Mouse (Mus musculus): ENCODE results near the gene C2cd3.

DNA sequence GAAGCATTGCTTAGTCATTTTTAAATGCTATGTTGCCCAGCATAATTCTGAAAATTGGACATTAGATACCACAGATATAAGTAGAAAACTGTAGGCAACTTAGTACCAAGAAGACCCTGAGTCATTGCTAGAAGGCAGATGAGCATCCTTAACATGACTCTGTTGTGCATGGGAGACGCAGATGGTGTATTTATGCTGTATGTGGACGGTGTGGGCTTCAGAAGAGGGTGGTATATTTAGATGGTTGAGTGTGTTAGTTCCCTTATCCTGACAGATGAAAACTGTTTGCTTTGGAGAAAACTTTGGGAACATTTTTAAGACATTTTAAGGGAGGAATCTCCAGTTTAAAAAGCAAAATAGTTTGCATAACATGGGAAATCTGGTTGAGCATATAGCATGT lies 16.1 kb downstream of the C2cd3 start:
- TF ChIP-seq EP300 (IDR thresholded peaks at IDR 0.05; ENCODE audit: low read depth) (no peak), CTCF (IDR thresholded peaks at IDR 0.05; ENCODE audit: low read depth) (no peak)

All from heart, postnatal 0 days (tissue).